Mouse (Mus musculus) embryonic facial prominence, embryonic 15.5 days (tissue): ENCODE data around the gene Mc3r. TPM values are rescaled to one million over a fixed set of nuclear protein-coding genes. Genes with fewer than 3 reads are reported as not detected.

ENCODE experiments used
- ATAC-seq: fragments of 200-750 bp; cut with Nextera tagmentation; 2 replicates; pipeline ENCODE4 v1.8.0; 2017; ENCODE audit warnings: low read depth, moderate TSS enrichment; ENCODE audit not compliant: insufficient number of reproducible peaks, low FRiP score, low TSS enrichment
- H3K27ac ChIP-seq: fragments of 300-500 bp; sonication (generic); replicated peaks from 2 replicates; pipeline ENCODE4 v1.5.1; 2015; ENCODE audit warnings: mild to moderate bottlenecking, inconsistent platforms
- H3K27me3 ChIP-seq: fragments of 300-500 bp; sonication (generic); 2 replicates; pipeline ENCODE4 v1.6.1; 2015; ENCODE audit warnings: inconsistent platforms
- H3K36me3 ChIP-seq: fragments of 300-500 bp; sonication (generic); 2 replicates; pipeline ENCODE4 v1.6.1; 2015; ENCODE audit warnings: mild to moderate bottlenecking, inconsistent platforms
- H3K4me1 ChIP-seq: fragments of 300-500 bp; sonication (generic); 2 replicates; pipeline ENCODE4 v1.6.1; 2015; ENCODE audit warnings: inconsistent platforms
- H3K4me2 ChIP-seq: fragments of 300-500 bp; sonication (generic); replicated peaks from 2 replicates; pipeline ENCODE4 v1.6.1; 2015; ENCODE audit warnings: mild to moderate bottlenecking, inconsistent platforms
- H3K4me3 ChIP-seq: fragments of 300-500 bp; sonication (generic); replicated peaks from 2 replicates; pipeline ENCODE4 v1.5.1; 2015; ENCODE audit warnings: mild to moderate bottlenecking, inconsistent platforms
- H3K9ac ChIP-seq: fragments of 300-500 bp; sonication (generic); 2 replicates; pipeline ENCODE4 v1.6.1; 2015; ENCODE audit warnings: inconsistent platforms
- H3K9me3 ChIP-seq: fragments of 300-500 bp; sonication (generic); replicated peaks from 2 replicates; pipeline ENCODE4 v1.6.1; 2016; ENCODE audit warnings: inconsistent platforms
- WGBS: fragments of 180-500 bp; shearing (Covaris S2); methylation state at CpG from one replicate; pipeline ENCODE4 v1.1.7; 2015; 5-methylcytosine and 5-hydroxymethylcytosine counted together
- polyA plus RNA-seq: library from polyadenylated mRNA; unstranded; fragments of >200 nt; fragmentation: Nextera tagmentation; extraction: Ambion mirVana; gene quantifications from 2 replicates; pipeline ENCODE4 v1.2.1, GENCODE M21; 2015

The Mc3r gene
- polyA plus RNA-seq, 1 experiment from 2014 or later, result not detected

GRCm38 (mm10) chr2:172222394-172222785 lies 25.9 kb upstream of the Mc3r start:
- no peak overlapping the region for H3K9ac ChIP-seq
- no peaks in the 10 kb centered on the region for H3K36me3 ChIP-seq
- no peak for ATAC-seq
- H3K9me3 ChIP-seq, result no peaks in the 10 kb centered on the region
- H3K4me1 ChIP-seq, result peaks cover 6% of the 10 kb centered on the region; the same call in 1 of the 2 replicates
- no peak overlapping the region for H3K4me3 ChIP-seq
- peaks cover 10% of the 10 kb centered on the region for H3K27me3 ChIP-seq
- 15% methylated on average over 6 of the region's 6 CpGs for WGBS
- H3K27ac ChIP-seq, result no peak overlapping the region
- no peak overlapping the region for H3K4me2 ChIP-seq

- Histone ChIP-seq H3K4me2 (no peak overlapping the region), H3K27ac (no peak overlapping the region), H3K4me1 (peaks cover 6% of the 10 kb centered on the region; the same call in 1 of the 2 replicates), H3K36me3 (no peaks in the 10 kb centered on the region), H3K9me3 (no peaks in the 10 kb centered on the region), H3K9ac (no peak overlapping the region), H3K4me3 (no peak overlapping the region), H3K27me3 (peaks cover 10% of the 10 kb centered on the region)
- 60% methylated on average over 7 of the region's 7 CpGs for WGBS
- no peak for ATAC-seq
Observed at GRCm38 (mm10) chr2:172222891-172223290, 25.4 kb upstream of the Mc3r start.

GRCm38 (mm10) chr2:172223451-172224200 lies 24.7 kb upstream of the Mc3r start:
- H3K4me2 ChIP-seq, result no peak overlapping the region
- H3K27ac ChIP-seq, result no peak overlapping the region
- peaks cover 6% of the 10 kb centered on the region; the same call in 1 of the 2 replicates for H3K4me1 ChIP-seq
- H3K27me3 ChIP-seq, result peaks cover 10% of the 10 kb centered on the region
- H3K9me3 ChIP-seq, result no peaks in the 10 kb centered on the region
- no peak overlapping the region for H3K4me3 ChIP-seq
- no peak overlapping the region for H3K9ac ChIP-seq
- 87% methylated on average over 8 of the region's 8 CpGs for WGBS
- ATAC-seq, result no peak
- H3K36me3 ChIP-seq, result no peaks in the 10 kb centered on the region

DNA sequence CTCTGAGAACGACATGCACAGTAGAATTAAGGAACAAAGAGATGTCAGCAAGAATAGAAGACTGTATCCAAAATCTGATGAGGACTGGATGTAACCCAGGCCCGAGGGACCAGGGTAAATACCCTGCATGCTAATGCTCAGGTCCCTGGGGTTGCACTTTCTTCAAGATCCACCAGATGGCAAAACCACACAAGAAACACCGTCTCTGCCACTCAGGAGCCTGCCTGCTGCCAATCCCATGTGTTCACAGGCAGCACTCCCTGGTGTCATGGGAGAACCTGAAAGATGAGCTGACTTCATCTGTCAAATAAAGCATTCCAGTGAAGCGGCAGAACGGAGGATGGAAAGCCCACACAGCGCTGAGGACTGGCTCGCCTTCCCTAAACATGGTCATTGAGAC lies 21.3 kb upstream of the Mc3r start:
- Histone ChIP-seq H3K9me3 (no peaks in the 10 kb centered on the region), H3K9ac (no peak overlapping the region), H3K27ac (no peak overlapping the region), H3K27me3 (peaks cover 9% of the 10 kb centered on the region), H3K4me2 (no peak overlapping the region), H3K4me1 (peaks cover 3% of the 10 kb centered on the region; the same call in 1 of the 2 replicates), H3K4me3 (no peak overlapping the region), H3K36me3 (no peaks in the 10 kb centered on the region)
- ATAC-seq, result no peak
- 27% methylated on average over 7 of the region's 7 CpGs for WGBS

- Histone ChIP-seq H3K9me3 (no peaks in the 10 kb centered on the region), H3K27me3 (peaks cover 4% of the 10 kb centered on the region; the same call in 1 of the 2 replicates), H3K4me3 (no peak overlapping the region), H3K4me2 (no peak overlapping the region), H3K27ac (no peak overlapping the region), H3K36me3 (no peaks in the 10 kb centered on the region), H3K9ac (no peak overlapping the region), H3K4me1 (no peaks in the 10 kb centered on the region)
- WGBS, result 95% methylated on average over 3 of the region's 3 CpGs
- ATAC-seq, result no peak
Observed at GRCm38 (mm10) chr2:172227808-172228207, 20.5 kb upstream of the Mc3r start.

- Histone ChIP-seq H3K27me3 (no peaks in the 10 kb centered on the region; the same call in 1 of the 2 replicates), H3K4me3 (no peak overlapping the region), H3K4me1 (no peaks in the 10 kb centered on the region), H3K9me3 (no peaks in the 10 kb centered on the region), H3K36me3 (no peaks in the 10 kb centered on the region), H3K4me2 (no peak overlapping the region), H3K27ac (no peak overlapping the region), H3K9ac (no peak overlapping the region)
- 53% methylated on average over 3 of the region's 3 CpGs for WGBS
- no peak for ATAC-seq
Observed at GRCm38 (mm10) chr2:172229190-172229589, 19.1 kb upstream of the Mc3r start.

GRCm38 (mm10) chr2:172230126-172230525 lies 18.2 kb upstream of the Mc3r start:
- Histone ChIP-seq H3K36me3 (no peaks in the 10 kb centered on the region), H3K4me2 (no peak overlapping the region), H3K9me3 (no peaks in the 10 kb centered on the region), H3K9ac (no peak overlapping the region), H3K4me3 (no peak overlapping the region), H3K27ac (no peak overlapping the region), H3K4me1 (no peaks in the 10 kb centered on the region), H3K27me3 (no peaks in the 10 kb centered on the region; the same call in 1 of the 2 replicates)
- ATAC-seq, result no peak
- 55% methylated on average over 4 of the region's 4 CpGs for WGBS

DNA sequence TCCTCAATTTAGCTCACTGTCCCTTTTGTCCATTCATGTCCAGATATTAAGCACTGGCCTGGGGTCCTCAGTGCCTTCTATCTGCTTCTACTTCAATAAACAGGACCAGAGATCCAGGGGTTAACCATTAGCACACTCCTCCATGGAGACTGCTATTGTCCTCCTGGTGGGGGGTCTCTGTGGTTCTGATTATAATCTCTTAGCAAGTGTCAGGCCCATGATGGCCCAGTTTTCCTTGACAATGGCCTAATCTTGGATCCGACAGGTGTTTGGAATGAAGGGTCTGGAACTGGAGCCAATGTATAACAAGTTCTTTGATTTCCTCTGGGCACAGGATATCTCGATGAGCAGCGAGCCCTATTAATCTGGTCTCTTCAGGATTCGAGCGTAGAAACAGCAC lies 10.1 kb upstream of the Mc3r start:
- no peak for ATAC-seq
- H3K9me3 ChIP-seq, result no peaks in the 10 kb centered on the region
- H3K27ac ChIP-seq, result no peak overlapping the region
- no peak overlapping the region for H3K4me2 ChIP-seq
- WGBS, result 80% methylated on average over 5 of the region's 5 CpGs
- no peaks in the 10 kb centered on the region for H3K36me3 ChIP-seq
- H3K4me3 ChIP-seq, result no peak overlapping the region
- no peaks in the 10 kb centered on the region for H3K27me3 ChIP-seq
- H3K9ac ChIP-seq, result no peak overlapping the region
- no peaks in the 10 kb centered on the region for H3K4me1 ChIP-seq

DNA sequence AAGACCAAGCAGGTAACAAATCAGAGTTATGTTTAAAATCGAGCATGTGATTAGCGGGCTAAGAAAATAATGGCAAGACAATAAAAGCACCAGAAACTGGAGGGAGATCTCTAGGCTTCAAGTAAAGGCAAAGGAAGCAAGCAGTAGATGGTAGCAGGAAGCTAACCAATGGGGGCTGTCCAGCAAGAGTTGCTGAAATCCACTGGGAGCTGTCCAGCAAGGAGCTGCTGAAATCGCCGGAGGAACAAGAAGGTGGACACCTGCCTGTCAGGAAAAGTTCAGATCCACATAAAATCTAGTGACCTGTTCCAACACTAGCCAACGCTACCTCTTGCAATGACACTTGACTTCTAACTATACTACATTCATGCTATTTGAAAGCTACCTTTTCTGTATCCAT lies 7.3 kb upstream of the Mc3r start:
- Histone ChIP-seq H3K9ac (no peak overlapping the region), H3K36me3 (no peaks in the 10 kb centered on the region), H3K4me3 (no peak overlapping the region), H3K4me2 (no peak overlapping the region), H3K27ac (no peak overlapping the region), H3K27me3 (no peaks in the 10 kb centered on the region), H3K4me1 (no peaks in the 10 kb centered on the region), H3K9me3 (no peaks in the 10 kb centered on the region)
- no peak for ATAC-seq
- WGBS, result 22% methylated on average over 5 of the region's 5 CpGs

GRCm38 (mm10) chr2:172245497-172245896 lies 2.8 kb upstream of the Mc3r start:
- Histone ChIP-seq H3K27ac (no peak overlapping the region), H3K9ac (no peak overlapping the region), H3K36me3 (no peaks in the 10 kb centered on the region), H3K4me1 (no peaks in the 10 kb centered on the region), H3K27me3 (peaks cover 25% of the 10 kb centered on the region), H3K9me3 (no peaks in the 10 kb centered on the region), H3K4me3 (no peak overlapping the region), H3K4me2 (no peak overlapping the region)
- WGBS, result 60% methylated on average over 8 of the region's 8 CpGs
- ATAC-seq, result no peak

DNA sequence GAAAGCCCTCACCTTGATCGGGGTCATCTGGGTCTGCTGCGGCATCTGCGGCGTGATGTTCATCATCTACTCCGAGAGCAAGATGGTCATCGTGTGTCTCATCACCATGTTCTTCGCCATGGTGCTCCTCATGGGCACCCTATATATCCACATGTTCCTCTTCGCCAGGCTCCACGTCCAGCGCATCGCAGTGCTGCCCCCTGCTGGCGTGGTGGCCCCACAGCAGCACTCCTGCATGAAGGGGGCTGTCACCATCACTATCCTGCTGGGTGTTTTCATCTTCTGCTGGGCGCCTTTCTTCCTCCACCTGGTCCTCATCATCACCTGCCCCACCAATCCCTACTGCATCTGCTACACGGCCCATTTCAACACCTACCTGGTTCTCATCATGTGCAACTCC lies 1.0 kb downstream of the Mc3r start:
- H3K9me3 ChIP-seq, result no peaks in the 10 kb centered on the region
- no peak for ATAC-seq
- H3K4me3 ChIP-seq, result no peak overlapping the region
- H3K27ac ChIP-seq, result no peak overlapping the region
- H3K4me1 ChIP-seq, result peaks cover 5% of the 10 kb centered on the region; the same call in 1 of the 2 replicates
- H3K36me3 ChIP-seq, result no peaks in the 10 kb centered on the region
- H3K9ac ChIP-seq, result no peak overlapping the region
- 78% methylated on average over 14 of the region's 14 CpGs for WGBS
- H3K4me2 ChIP-seq, result no peak overlapping the region
- peaks cover 25% of the 10 kb centered on the region for H3K27me3 ChIP-seq

GRCm38 (mm10) chr2:172256418-172256817 lies 8.1 kb downstream of the Mc3r start:
- Histone ChIP-seq H3K4me3 (no peak overlapping the region), H3K27ac (no peak overlapping the region), H3K9me3 (no peaks in the 10 kb centered on the region), H3K4me2 (no peak overlapping the region), H3K4me1 (peaks cover 5% of the 10 kb centered on the region; the same call in 1 of the 2 replicates), H3K36me3 (no peaks in the 10 kb centered on the region), H3K9ac (no peak overlapping the region), H3K27me3 (no peaks in the 10 kb centered on the region)
- ATAC-seq, result no peak
- WGBS, result 64% methylated on average over 6 of the region's 6 CpGs
